Mouse (Mus musculus) liver, postnatal 0 days (tissue): ENCODE results near the gene Dcaf11. TPM values are rescaled to one million over a fixed set of nuclear protein-coding genes. Genes with fewer than 3 reads are reported as not detected.
A peak's percentile ranks its signal among the peaks of the same experiment; 100 is the strongest.

Experiments
- ATAC-seq: fragments of 200-750 bp; cut with Nextera tagmentation; 2 replicates; pipeline ENCODE4 v1.8.0; 2017; ENCODE audit warnings: mild to moderate bottlenecking, moderate library complexity
- DNase-seq: peaks from one replicate; pipeline ENCODE4 v3.0.0-alpha.2; 2016
- H3K27ac ChIP-seq: fragments of 300-500 bp; sonication (generic); 2 replicates; pipeline ENCODE4 v1.5.1; 2014; ENCODE audit warnings: antibody characterized with exemption, moderate library complexity, mild to moderate bottlenecking, low read depth
- H3K27me3 ChIP-seq: fragments of 300-500 bp; sonication (generic); 2 replicates; pipeline ENCODE4 v1.6.1; 2014; ENCODE audit warnings: low read length, control low read depth, mixed read lengths; ENCODE audit not compliant: insufficient read depth
- H3K36me3 ChIP-seq: fragments of 300-500 bp; sonication (generic); replicated peaks from 2 replicates; pipeline ENCODE4 v1.6.1; 2014; ENCODE audit warnings: mild to moderate bottlenecking, control low read depth, low read length, moderate library complexity, mixed read lengths; ENCODE audit not compliant: insufficient read depth
- H3K4me1 ChIP-seq: fragments of 300-500 bp; sonication (generic); 2 replicates; pipeline ENCODE4 v1.6.1; 2014; ENCODE audit warnings: antibody characterized with exemption, mild to moderate bottlenecking, control low read depth; ENCODE audit not compliant: insufficient read depth
- H3K4me2 ChIP-seq: fragments of 300-500 bp; sonication (generic); 2 replicates; pipeline ENCODE4 v1.6.1; 2014; ENCODE audit warnings: low read depth, mild to moderate bottlenecking, low read length, moderate library complexity, mixed read lengths
- H3K4me3 ChIP-seq: fragments of 300-500 bp; sonication (generic); 2 replicates; pipeline ENCODE4 v1.5.1; 2014; ENCODE audit warnings: low read depth, low read length
- H3K9ac ChIP-seq: fragments of 300-500 bp; sonication (generic); replicated peaks from 2 replicates; pipeline ENCODE4 v1.6.1; 2014; ENCODE audit warnings: mild to moderate bottlenecking, moderate library complexity
- H3K9me3 ChIP-seq: fragments of 300-500 bp; sonication (generic); 2 replicates; pipeline ENCODE4 v1.6.1; 2016; ENCODE audit warnings: mild to moderate bottlenecking, control low read depth, low read length, mixed read lengths
- CTCF ChIP-seq: sonication (generic); IDR thresholded peaks from 2 replicates; pipeline ENCODE4 v1.5.1; 2016; ENCODE audit warnings: antibody characterized with exemption, low read depth
- EP300 ChIP-seq: IDR thresholded peaks from 2 replicates; pipeline ENCODE4 v1.6.1; 2016; ENCODE audit warnings: antibody characterized with exemption, low read depth, mild to moderate bottlenecking
- WGBS: fragments of 180-500 bp; shearing (Covaris S2); extraction: QIAGEN DNeasy Blood & Tissue Kit; methylation state at CpG from one replicate; pipeline ENCODE4 v1.1.7; 2014; ENCODE audit not compliant: insufficient replicate concordance; 5-methylcytosine and 5-hydroxymethylcytosine counted together
- polyA plus RNA-seq: library from polyadenylated mRNA; unstranded; fragments of >200 nt; fragmentation: Nextera tagmentation; extraction: Ambion mirVana; gene quantifications from 2 replicates; pipeline ENCODE4 v1.2.1, GENCODE M21; 2015

Dcaf11 gene
- polyA plus RNA-seq, 1 experiment from 2014 or later: 59.9 TPM

DNA sequence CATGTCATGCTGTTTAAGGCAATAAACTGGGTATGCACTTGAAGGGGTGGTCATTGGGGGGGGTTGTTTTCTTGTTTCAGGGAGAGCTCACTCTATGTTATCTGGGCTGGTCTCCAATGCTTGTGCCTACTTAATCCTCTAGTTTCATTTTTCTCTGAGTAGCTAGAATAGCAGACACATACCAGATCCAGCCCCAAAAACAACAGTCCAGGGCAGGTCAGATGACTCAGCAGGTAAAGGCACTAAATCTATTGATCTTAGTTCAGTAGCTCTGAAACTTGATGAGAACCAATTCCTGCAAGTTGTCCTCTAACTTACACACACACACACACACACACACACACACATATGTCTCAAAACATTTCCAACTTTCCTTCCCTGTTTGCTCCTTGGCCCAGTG, 12.0 kb downstream of the Dcaf11 start:
- H3K36me3 ChIP-seq: peaks cover 25% of the 10 kb centered on the region
- no peaks in the 10 kb centered on the region for H3K9me3 ChIP-seq
- no peak overlapping the region for H3K4me2 ChIP-seq
- DNase-seq: no peak
- H3K27me3 ChIP-seq: no peaks in the 10 kb centered on the region
- peak; percentile 53 for ATAC-seq
- H3K27ac ChIP-seq: peak overlapping the region; percentile 51; the same call in 1 of the 2 replicates
- TF ChIP-seq CTCF (no peak), EP300 (no peak)
- no peak overlapping the region for H3K4me3 ChIP-seq
- H3K4me1 ChIP-seq: peaks cover 4% of the 10 kb centered on the region; the same call in 1 of the 2 replicates
- no peak overlapping the region for H3K9ac ChIP-seq

- Histone ChIP-seq H3K9me3 (no peaks in the 10 kb centered on the region), H3K27ac (no peak within 1 kb of the TSS), H3K4me1 (peaks cover 21% of the 10 kb centered on the region), H3K27me3 (no peaks in the 10 kb centered on the region), H3K4me3 (no peak within 1 kb of the TSS), H3K9ac (no peak within 1 kb of the TSS), H3K4me2 (no peak within 1 kb of the TSS), H3K36me3 (peaks cover 6% of the 10 kb centered on the region)
- no peak for ATAC-seq
- 70% methylated on average over 8 of the region's 8 CpGs for WGBS
- TF ChIP-seq CTCF: no peak
- TF ChIP-seq EP300: no peak
- no peak for DNase-seq
These were observed 15.5 kb downstream of the Dcaf11 start, which contains the start of gene Fitm1 for GRCm38 (mm10) chr14:55575302-55575701. Fitm1 (plus strand) TSS chr14:55575617.

GRCm38 (mm10) chr14:55575711-55576110, 15.9 kb downstream of the Dcaf11 start:
- 72% methylated on average over 13 of the region's 13 CpGs for WGBS
- H3K27ac ChIP-seq: no peak overlapping the region
- no peak overlapping the region for H3K4me2 ChIP-seq
- peaks cover 21% of the 10 kb centered on the region for H3K4me1 ChIP-seq
- peaks cover 8% of the 10 kb centered on the region for H3K36me3 ChIP-seq
- H3K4me3 ChIP-seq: no peak overlapping the region
- H3K9ac ChIP-seq: no peak overlapping the region
- DNase-seq (no peak), ATAC-seq (no peak)
- no peaks in the 10 kb centered on the region for H3K27me3 ChIP-seq
- TF ChIP-seq CTCF: no peak
- TF ChIP-seq EP300: no peak
- H3K9me3 ChIP-seq: no peaks in the 10 kb centered on the region

DNA sequence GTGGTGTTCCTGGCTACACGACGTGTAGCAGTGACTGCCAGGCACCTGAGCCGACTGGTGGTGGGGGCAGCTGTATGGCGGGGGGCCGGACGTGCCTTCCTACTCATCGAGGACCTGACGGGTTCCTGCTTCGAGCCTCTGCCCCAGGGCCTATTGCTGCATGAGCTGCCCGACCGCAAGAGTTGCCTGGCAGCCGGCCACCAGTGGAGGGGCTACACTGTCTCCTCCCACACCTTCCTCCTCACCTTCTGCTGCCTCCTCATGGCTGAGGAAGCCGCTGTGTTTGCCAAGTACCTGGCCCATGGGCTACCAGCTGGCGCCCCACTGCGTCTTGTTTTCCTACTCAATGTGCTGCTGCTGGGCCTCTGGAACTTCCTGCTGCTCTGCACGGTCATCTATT, 16.6 kb downstream of the Dcaf11 start:
- Histone ChIP-seq H3K36me3 (peaks cover 15% of the 10 kb centered on the region), H3K4me2 (no peak overlapping the region), H3K27me3 (no peaks in the 10 kb centered on the region), H3K4me1 (peaks cover 21% of the 10 kb centered on the region), H3K27ac (no peak overlapping the region), H3K9ac (no peak overlapping the region), H3K9me3 (no peaks in the 10 kb centered on the region), H3K4me3 (no peak overlapping the region)
- no peak for DNase-seq
- ATAC-seq: no peak
- WGBS: 86% methylated on average over 16 of the region's 16 CpGs
- TF ChIP-seq EP300: no peak

DNA sequence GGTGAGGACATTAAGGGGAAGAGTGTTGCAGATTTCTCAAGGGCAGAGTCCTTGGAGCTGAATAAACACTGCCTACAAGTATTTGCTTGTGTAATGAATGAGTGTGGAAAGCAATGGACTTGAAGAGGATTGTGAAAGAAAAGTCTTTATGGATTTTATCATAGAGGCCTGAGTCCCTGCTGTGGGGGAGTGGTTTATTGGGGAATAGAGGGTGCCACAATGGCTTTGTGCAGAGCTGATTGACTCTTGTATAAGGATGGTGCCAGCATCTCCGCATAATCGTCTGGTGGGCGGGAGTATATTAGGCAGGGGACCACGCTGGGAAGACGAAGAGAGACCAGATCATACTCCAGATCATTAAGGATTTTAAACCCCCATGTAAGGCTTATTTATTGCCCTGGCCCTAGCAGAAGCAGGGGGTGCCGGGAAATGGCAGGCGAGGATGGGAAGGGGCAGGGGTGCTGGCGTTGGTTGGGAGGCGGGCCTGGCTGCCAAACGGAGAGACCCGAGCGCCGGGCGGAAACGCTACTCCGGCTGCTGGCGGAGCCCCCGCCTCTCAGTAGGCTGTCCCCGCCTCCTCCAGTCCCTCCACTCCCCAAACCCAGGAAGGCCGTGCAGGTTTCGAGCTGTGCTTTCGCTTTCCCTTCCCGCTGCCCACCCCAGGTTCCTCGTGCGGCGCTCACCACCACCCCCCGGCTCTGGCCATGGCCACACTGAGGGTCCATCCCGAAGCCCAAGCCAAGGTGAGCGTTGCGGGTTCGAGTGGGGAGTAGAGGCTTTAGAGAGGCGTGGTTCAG, 18.3 kb downstream of the Dcaf11 start, which contains the start of gene Psme1:
TSS of gene Psme1 (plus strand) at position 253 of the 797 bp plus-strand sequence.
- TF ChIP-seq EP300 (peak; percentile 62), CTCF (no peak)
- under 1% methylated on average over 25 of the region's 32 CpGs for WGBS
- ATAC-seq: peak; percentile 83

DNA sequence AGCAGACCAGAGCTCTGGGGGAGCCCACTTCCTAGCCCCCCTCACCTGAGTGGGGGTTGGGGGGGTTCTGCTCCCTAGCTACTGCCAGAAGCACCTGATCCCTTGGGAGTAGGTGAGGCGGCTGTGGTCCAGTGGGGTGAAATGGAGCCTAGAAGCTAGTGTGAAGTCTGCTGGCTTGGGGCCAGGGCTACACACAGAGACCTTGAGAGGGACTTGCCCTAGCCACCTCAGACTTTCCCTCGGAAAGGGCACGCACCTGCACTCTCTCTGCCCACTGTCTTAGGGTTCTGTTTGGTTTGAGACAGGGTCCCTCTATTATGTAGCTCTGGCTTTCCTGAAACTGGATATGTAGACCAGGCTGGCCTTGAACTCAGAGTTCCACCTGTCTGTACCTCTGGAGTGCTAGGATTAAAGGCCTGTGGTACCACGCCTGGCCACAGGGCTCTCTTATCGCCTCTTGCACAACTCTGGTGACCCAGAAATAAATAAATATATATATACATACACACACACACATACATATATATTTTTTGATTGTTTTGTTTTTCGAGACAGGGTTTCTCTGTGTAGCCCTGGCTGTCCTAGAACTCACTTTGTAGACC, 19.0 kb downstream of the Dcaf11 start:
- Histone ChIP-seq H3K36me3 (peaks cover 22% of the 10 kb centered on the region), H3K27me3 (no peaks in the 10 kb centered on the region), H3K4me2 (peak overlapping the region; percentile 96), H3K4me1 (peaks cover 23% of the 10 kb centered on the region), H3K27ac (peak overlapping the region; percentile 85), H3K9me3 (no peaks in the 10 kb centered on the region), H3K4me3 (peak overlapping the region; percentile 80), H3K9ac (peak overlapping the region; percentile 94)
- peak; percentile 69 for DNase-seq
- peak; percentile 56 for ATAC-seq
- TF ChIP-seq EP300 (no peak), CTCF (0 out of 2 replicates have a peak, but pooled peaks have one; percentile 7)
- 8% methylated on average over 6 of the region's 6 CpGs for WGBS

More for the DNA sequence above, 18.3 kb downstream of the Dcaf11 start, which contains the start of gene Psme1:
- Histone ChIP-seq H3K4me3 (peak within 1 kb of the TSS; percentile 80), H3K27me3 (no peaks in the 10 kb centered on the region), H3K36me3 (peaks cover 22% of the 10 kb centered on the region), H3K9ac (peak within 1 kb of the TSS; percentile 94), H3K27ac (peak within 1 kb of the TSS; percentile 85), H3K4me1 (peaks cover 21% of the 10 kb centered on the region), H3K4me2 (peak within 1 kb of the TSS; percentile 96), H3K9me3 (no peaks in the 10 kb centered on the region)
- DNase-seq: peak; percentile 83
